Mouse (Mus musculus): Measurements from ENCODE around the gene Hist1h3c. TPM values are rescaled to one million over a fixed set of nuclear protein-coding genes. Genes with fewer than 3 reads are reported as not detected.

Hist1h3c gene
- total RNA-seq, 2 experiments from 2014 or later: 3.6 to 5.9 TPM

GRCm38 (mm10) chr13:23760972-23761864 is 15.8 kb upstream of the Hist1h3c start, which contains the start of gene Hist1h4a:
Gene Hist1h4a (minus strand): TSS chr13:23761230.
- peak; percentile 99 for DNase-seq (ENCODE audit: low spot score in 2 of 2)
- TF ChIP-seq CTCF (conservative IDR thresholded peaks at IDR 0.05): no peak

GRCm38 (mm10) chr13:23760240-23760971 is 15.0 kb upstream of the Hist1h3c start:
- peak; percentile 26; the same call in 1 of the 2 replicates for TF ChIP-seq CTCF (conservative IDR thresholded peaks at IDR 0.05)
- peak overlapping the region; percentile 69 for H3K4me3 ChIP-seq
- DNase-seq (ENCODE audit: low spot score in 2 of 2): no peak

More at GRCm38 (mm10) chr13:23760972-23761864, 15.8 kb upstream of the Hist1h3c start, which contains the start of gene Hist1h4a:
- Histone ChIP-seq H3K4me3 (peak within 1 kb of the TSS; percentile 69), H3K27ac (peak within 1 kb of the TSS; percentile 86)

GRCm38 (mm10) chr13:23759916-23760239 is 14.5 kb upstream of the Hist1h3c start:
- no peak overlapping the region for H3K27ac ChIP-seq
- DNase-seq (ENCODE audit: low spot score in 2 of 2): no peak
- H3K4me3 ChIP-seq: no peak overlapping the region
- no peak for TF ChIP-seq CTCF (conservative IDR thresholded peaks at IDR 0.05)

More at GRCm38 (mm10) chr13:23760240-23760971, 15.0 kb upstream of the Hist1h3c start:
- peak overlapping the region; percentile 75 for H3K27ac ChIP-seq

GRCm38 (mm10) chr13:23759251-23759771 is 13.9 kb upstream of the Hist1h3c start:
- Histone ChIP-seq H3K4me3 (no peak overlapping the region), H3K27ac (no peak overlapping the region)
- TF ChIP-seq CTCF (conservative IDR thresholded peaks at IDR 0.05): no peak
- no peak for DNase-seq (ENCODE audit: low spot score in 2 of 2)

GRCm38 (mm10) chr13:23757921-23758320 is 12.5 kb upstream of the Hist1h3c start:
- Histone ChIP-seq H3K4me3 (no peak overlapping the region), H3K27ac (no peak overlapping the region)
- no peak for TF ChIP-seq CTCF (conservative IDR thresholded peaks at IDR 0.05)
- DNase-seq (ENCODE audit: low spot score in 2 of 2): no peak

GRCm38 (mm10) chr13:23757211-23757773 is 11.9 kb upstream of the Hist1h3c start:
- TF ChIP-seq CTCF (conservative IDR thresholded peaks at IDR 0.05): no peak
- DNase-seq (ENCODE audit: low spot score in 2 of 2): peak in 1 of 2 experiments; percentile 24
- Histone ChIP-seq H3K27ac (peak overlapping the region; percentile 81), H3K4me3 (peak overlapping the region; percentile 48)

GRCm38 (mm10) chr13:23756790-23757189 is 11.4 kb upstream of the Hist1h3c start, which contains the start of gene Hist1h4b:
Gene Hist1h4b (plus strand): TSS chr13:23757013.
- Histone ChIP-seq H3K4me3 (peak within 1 kb of the TSS; percentile 48), H3K27ac (peak within 1 kb of the TSS; percentile 81)
- peak; percentile 89 to 94 for DNase-seq (ENCODE audit: low spot score in 2 of 2)
- TF ChIP-seq CTCF (conservative IDR thresholded peaks at IDR 0.05): no peak

- no peak for TF ChIP-seq CTCF (conservative IDR thresholded peaks at IDR 0.05)
- no peak overlapping the region for H3K4me3 ChIP-seq
- DNase-seq (ENCODE audit: low spot score in 2 of 2): no peak
- H3K27ac ChIP-seq: no peak overlapping the region
These were observed 9.6 kb upstream of the Hist1h3c start for GRCm38 (mm10) chr13:23755000-23755399.

- H3K4me3 ChIP-seq: no peak overlapping the region
- no peak for TF ChIP-seq CTCF (conservative IDR thresholded peaks at IDR 0.05)
- H3K27ac ChIP-seq: no peak overlapping the region
- DNase-seq (ENCODE audit: low spot score in 2 of 2): no peak
These were observed 8.1 kb upstream of the Hist1h3c start for GRCm38 (mm10) chr13:23753314-23754078.

- no peak for DNase-seq (ENCODE audit: low spot score in 2 of 2)
- TF ChIP-seq CTCF (conservative IDR thresholded peaks at IDR 0.05): no peak
- Histone ChIP-seq H3K27ac (no peak overlapping the region), H3K4me3 (no peak overlapping the region)
These were observed 7.4 kb upstream of the Hist1h3c start for GRCm38 (mm10) chr13:23752742-23753172.

- Histone ChIP-seq H3K27ac (peak within 1 kb of the TSS; percentile 93), H3K4me3 (peak within 1 kb of the TSS; percentile 58)
- peak; percentile 30; the same call in 1 of the 2 replicates for TF ChIP-seq CTCF (conservative IDR thresholded peaks at IDR 0.05)
- peak; percentile 92 to 93 for DNase-seq (ENCODE audit: low spot score in 2 of 2)
These were observed 6.8 kb upstream of the Hist1h3c start, which contains the start of gene Hist1h3b for GRCm38 (mm10) chr13:23752067-23752741. Gene Hist1h3b (plus strand): TSS chr13:23752267.
